Mouse (Mus musculus) erythroblast, embryonic 14.5 days (primary cell): ENCODE data around the gene Veph1.

Source experiments
- GATA1 ChIP-seq: IDR thresholded peaks from 2 replicates; pipeline ENCODE4 v1.6.1; 2012; ENCODE audit warnings: low read length, inconsistent platforms, mixed read lengths
- TAL1 ChIP-seq: IDR thresholded peaks from 3 replicates; pipeline ENCODE4 v1.6.1; 2012; ENCODE audit warnings: low read length, inconsistent platforms, mixed read lengths

GRCm38 (mm10) chr3:66129689-66130088, 166.9 kb downstream of the Veph1 start:
- TF ChIP-seq TAL1 (no peak), GATA1 (no peak)
